In the genomic region with DNA sequence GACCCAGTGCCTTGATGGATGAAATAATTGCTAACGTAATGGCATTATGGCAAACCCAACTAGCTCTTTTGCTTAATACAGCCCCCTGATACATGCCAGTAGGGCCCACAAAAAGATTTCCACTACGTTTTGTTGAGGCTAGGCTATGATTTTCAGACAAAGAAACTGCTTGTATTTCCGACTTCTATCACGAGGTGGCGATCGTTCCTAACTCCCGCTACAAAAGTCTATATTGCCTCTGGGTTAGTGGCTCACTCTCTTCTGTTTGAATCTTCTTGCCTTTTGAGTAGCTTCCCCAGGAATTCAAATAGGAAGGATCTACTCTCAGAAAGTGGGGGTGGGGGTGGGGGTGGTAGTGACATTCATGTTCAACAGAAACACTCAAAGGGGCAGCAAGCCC, we compare ENCODE assay signal across 11 mouse cellular contexts. TPM values are rescaled to one million over a fixed set of nuclear protein-coding genes. Genes with fewer than 3 reads are reported as not detected.
DNase-seq lines count a peak whose midpoint lies in the region; ATAC-seq and TF ChIP-seq lines count a peak whose summit lies in the region.
"Had no signal": no experiment of that assay in that cellular context is flagged by ENCODE, and none has a peak within 500 bp of the region (broad histone marks: within the 10 kb centered on the region; RNA-seq: fewer than 3 reads in every experiment).

No protein-coding gene starts in this region.

- peak; percentile 53 for DNase-seq in hindbrain, embryonic 10.5 days (ENCODE audit: low spot score)
- peak; percentile 16 for DNase-seq in CD4-positive helper T cell, adult 2 months (ENCODE audit: low read depth, low spot score)
- DNase-seq in adrenal gland, adult 18-20 months (ENCODE audit: low spot score in 2 of 2) = peak; percentile 44 to 45
- peak; percentile 57 for DNase-seq in embryonic facial prominence, embryonic 10.5 days (ENCODE audit: low spot score)
- DNase-seq in layer of hippocampus, adult 2 months (ENCODE audit: low spot score in 2 of 2) = peak; percentile 30 to 67
- peak; percentile 61 for DNase-seq in lung, postnatal 36 days
- peak; percentile 6 for DNase-seq in yolk sac, embryonic 10.5 days (ENCODE audit: low spot score)

- peak; percentile 83 for TF ChIP-seq CTCF in layer of hippocampus, adult 2 months (conservative IDR thresholded peaks at IDR 0.05)

- no peak overlapping the region for H3K4me2 ChIP-seq in hindbrain, embryonic 13.5 days
- H3K4me2 ChIP-seq: embryonic facial prominence, embryonic 13.5 days; liver, embryonic 15.5 days had no signal

- no peaks in the 10 kb centered on the region for H3K9me3 ChIP-seq in hindbrain, embryonic 10.5 days
- H3K9me3 ChIP-seq in hindbrain, embryonic 13.5 days = no peaks in the 10 kb centered on the region
- H3K9me3 ChIP-seq in embryonic facial prominence, embryonic 10.5 days = no peaks in the 10 kb centered on the region
- H3K9me3 ChIP-seq: embryonic facial prominence, embryonic 13.5 days; liver, embryonic 15.5 days had no signal

- H3K36me3 ChIP-seq in hindbrain, embryonic 10.5 days = no peaks in the 10 kb centered on the region
- H3K36me3 ChIP-seq in hindbrain, embryonic 13.5 days = no peaks in the 10 kb centered on the region
- no peaks in the 10 kb centered on the region for H3K36me3 ChIP-seq in embryonic facial prominence, embryonic 10.5 days (replicated peaks)
- H3K36me3 ChIP-seq: embryonic facial prominence, embryonic 13.5 days; liver, embryonic 15.5 days had no signal

- H3K4me1 ChIP-seq in hindbrain, embryonic 10.5 days (replicated peaks) = no peaks in the 10 kb centered on the region
- H3K4me1 ChIP-seq in hindbrain, embryonic 13.5 days (replicated peaks) = no peaks in the 10 kb centered on the region
- H3K4me1 ChIP-seq in embryonic facial prominence, embryonic 10.5 days = no peaks in the 10 kb centered on the region
- H3K4me1 ChIP-seq: embryonic facial prominence, embryonic 13.5 days; liver, embryonic 15.5 days had no signal

- no peak overlapping the region for H3K4me3 ChIP-seq in hindbrain, embryonic 10.5 days
- H3K4me3 ChIP-seq in hindbrain, embryonic 13.5 days = no peak overlapping the region
- H3K4me3 ChIP-seq in embryonic facial prominence, embryonic 10.5 days = no peak overlapping the region
- H3K4me3 ChIP-seq in layer of hippocampus, adult 2 months = no peak overlapping the region
- H3K4me3 ChIP-seq: embryonic facial prominence, embryonic 13.5 days; liver, embryonic 15.5 days had no signal

- H3K27ac ChIP-seq in hindbrain, embryonic 10.5 days = no peak overlapping the region
- H3K27ac ChIP-seq in hindbrain, embryonic 13.5 days = no peak overlapping the region
- H3K27ac ChIP-seq in embryonic facial prominence, embryonic 10.5 days (replicated peaks) = 0 out of 2 replicates have a peak overlapping the region, but pooled peaks have one; percentile 11
- no peak overlapping the region for H3K27ac ChIP-seq in layer of hippocampus, adult 2 months
- H3K27ac ChIP-seq: embryonic facial prominence, embryonic 13.5 days; liver, embryonic 15.5 days had no signal

- 7% methylated on average over 7 of the region's 7 CpGs for WGBS in hindbrain, embryonic 10.5 days
- WGBS in hindbrain, embryonic 13.5 days = 6% methylated on average over 7 of the region's 7 CpGs
- 8% methylated on average over 7 of the region's 7 CpGs for WGBS in embryonic facial prominence, embryonic 10.5 days

- no peak overlapping the region for H3K9ac ChIP-seq in hindbrain, embryonic 13.5 days
- H3K9ac ChIP-seq: embryonic facial prominence, embryonic 13.5 days; liver, embryonic 15.5 days had no signal

- no peak for ATAC-seq in hindbrain, embryonic 13.5 days (ENCODE audit: low FRiP score)

- H3K27me3 ChIP-seq in hindbrain, embryonic 10.5 days (ENCODE audit: insufficient read depth, poor library complexity, severe bottlenecking) = no peaks in the 10 kb centered on the region
- no peaks in the 10 kb centered on the region for H3K27me3 ChIP-seq in hindbrain, embryonic 13.5 days
- H3K27me3 ChIP-seq in embryonic facial prominence, embryonic 10.5 days (replicated peaks; ENCODE audit: low read depth, poor library complexity, severe bottlenecking) = no peaks in the 10 kb centered on the region
- H3K27me3 ChIP-seq: embryonic facial prominence, embryonic 13.5 days; liver, embryonic 15.5 days had no signal

RNA-seq across cellular contexts. Expression of gene Gm12845, which starts 18.9 kb away (rescaled TPM):
- not detected in 2 replicates for polyA plus RNA-seq in hindbrain, embryonic 10.5 days (2016; fragmentation: Nextera tagmentation; extraction: Ambion mirVana)
- polyA plus RNA-seq in hindbrain, embryonic 13.5 days (2015; fragmentation: Nextera tagmentation; extraction: Ambion mirVana) = not detected in 2 replicates
- total RNA-seq in adrenal gland, adult 18-20 months (2021) = not detected
- polyA plus RNA-seq in embryonic facial prominence, embryonic 10.5 days (2016; fragmentation: Nextera tagmentation; extraction: Ambion mirVana) = not detected in 2 replicates
- not detected for total RNA-seq in layer of hippocampus, adult 2 months (2021)
- polyA plus RNA-seq: embryonic facial prominence, embryonic 13.5 days; liver, embryonic 15.5 days; stomach, embryonic 14.5 days had no signal

RNA-seq across cellular contexts. Expression of gene Dmap1, which starts 23.3 kb away (rescaled TPM):
- 69.2 and 72.5 TPM in 2 replicates for polyA plus RNA-seq in hindbrain, embryonic 10.5 days (2016; fragmentation: Nextera tagmentation; extraction: Ambion mirVana)
- polyA plus RNA-seq in hindbrain, embryonic 13.5 days (2015; fragmentation: Nextera tagmentation; extraction: Ambion mirVana) = 74.9 and 76.6 TPM in 2 replicates
- total RNA-seq in adrenal gland, adult 18-20 months (2021) = 10 to 100 TPM; 20.6 to 23.3 TPM
- 78.4 and 80.0 TPM in 2 replicates for polyA plus RNA-seq in embryonic facial prominence, embryonic 10.5 days (2016; fragmentation: Nextera tagmentation; extraction: Ambion mirVana)
- total RNA-seq in layer of hippocampus, adult 2 months (2021) = 10 to 100 TPM; 39.0 to 40.4 TPM

Comparison
In these comparisons a context has a peak if more than half of its experiments do, and no peak if none do; other contexts are left out.
1. DNase-seq: peak in every context shown above with its lines; median percentile 61 in lung, postnatal 36 days; 57 in embryonic facial prominence, embryonic 10.5 days; 53 in hindbrain, embryonic 10.5 days; 48 in layer of hippocampus, adult 2 months; 44 in adrenal gland, adult 18-20 months; 16 in CD4-positive helper T cell, adult 2 months; 6 in yolk sac, embryonic 10.5 days.